Mouse (Mus musculus): ENCODE results near the gene Jmjd6.

DNA sequence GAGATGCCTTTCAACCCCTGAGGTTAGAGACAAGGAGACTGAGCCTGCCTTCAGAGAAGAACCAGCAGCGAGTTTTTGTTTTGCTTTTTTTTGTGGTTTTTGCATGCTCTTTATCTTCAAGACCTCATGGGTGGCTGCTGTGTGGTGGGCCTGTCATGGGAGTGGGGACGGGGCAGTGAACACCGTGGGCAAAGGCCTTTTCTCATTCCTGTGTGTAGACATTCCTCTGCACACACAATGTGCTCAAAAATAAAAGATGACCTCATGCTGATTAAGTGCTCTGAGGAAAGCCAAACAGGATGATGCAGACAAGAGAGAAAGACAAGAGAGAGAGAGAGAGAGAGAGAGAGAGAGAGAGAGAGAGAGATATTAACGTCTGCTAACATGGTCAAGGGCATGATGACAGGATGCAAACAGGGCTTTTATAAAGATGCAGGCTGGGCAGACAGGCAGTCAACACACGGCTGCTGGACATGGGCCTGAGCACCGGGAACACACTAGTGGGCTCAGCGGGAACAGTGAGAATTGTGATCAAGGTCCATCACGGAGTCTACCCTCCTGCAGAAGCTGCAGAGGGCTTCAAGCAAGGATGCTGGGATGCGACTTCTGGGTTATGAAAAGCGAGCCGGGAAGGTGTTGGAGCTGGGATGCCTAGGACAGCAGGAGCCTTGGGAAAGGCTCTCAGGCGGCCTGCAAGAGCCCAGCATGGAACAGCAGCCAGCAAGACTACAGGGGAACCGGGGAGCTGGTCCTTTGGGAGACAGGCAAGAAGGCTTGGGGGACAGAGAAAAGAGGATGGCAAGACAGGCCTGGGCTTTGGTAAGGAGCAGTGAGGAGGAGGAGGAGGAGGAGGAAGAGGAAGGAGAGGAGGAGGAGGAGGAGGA, 21.9 kb downstream of the Jmjd6 start:
- TF ChIP-seq POLR2AphosphoS5 (IDR thresholded peaks at IDR 0.05; ENCODE audit: insufficient replicate concordance, low read depth, low read length) = no peak
- TF ChIP-seq CTCF (IDR thresholded peaks at IDR 0.05; ENCODE audit: low read depth, low read length) = no peak
- TF ChIP-seq GATA2 (IDR thresholded peaks at IDR 0.05; ENCODE audit: borderline replicate concordance, low read depth, low read length) = no peak
- TF ChIP-seq TAL1 (conservative IDR thresholded peaks at IDR 0.05; ENCODE audit: low read depth, low read length) = no peak
- TF ChIP-seq GATA1 (IDR thresholded peaks at IDR 0.05; ENCODE audit: borderline replicate concordance, low read length) = no peak
